ENCODE assay signal across 1 mouse cellular context in genomic region chr4:115754851-115755250, GRCm38 (mm10).
TF ChIP-seq lines count a peak whose summit lies in the region.

No protein-coding gene starts in this region.

TF ChIP-seq in MEL, 35 proteins besides CTCF, POLR2A, EP300 and RAD21:
- TF ChIP-seq HCFC1 (IDR thresholded peaks at IDR 0.05; ENCODE audit: low read depth, low read length) = no peak
- no peak for TF ChIP-seq MYC (IDR thresholded peaks at IDR 0.05; ENCODE audit: low read depth, low read length)
- peak; percentile 14; the same call in 1 of the 2 replicates for TF ChIP-seq SMC3 (IDR thresholded peaks at IDR 0.05; ENCODE audit: low read depth, low read length)
